Mouse (Mus musculus): ENCODE measurements around the gene Gys1. TPM values are rescaled to one million over a fixed set of nuclear protein-coding genes. Genes with fewer than 3 reads are reported as not detected.
A peak's percentile ranks its signal among the peaks of the same experiment; 100 is the strongest.

The Gys1 gene
- total RNA-seq, 2 experiments from 2014 or later = 15.7 to 16.5 TPM

GRCm38 (mm10) chr7:45413113-45413863 is 21.4 kb upstream of the Gys1 start, which contains the start of gene Ntf5:
Gene Ntf5 (plus strand): TSS chr7:45413695.
- intact Hi-C loops (cut with DNase I) = no loop called here
- no peak for DNase-seq (ENCODE audit: low spot score in 2 of 2)

- DNase-seq (ENCODE audit: low spot score in 2 of 2) = no peak
- intact Hi-C loops (cut with DNase I) = no loop called here
Measured at GRCm38 (mm10) chr7:45413864-45414739, 20.5 kb upstream of the Gys1 start.

GRCm38 (mm10) chr7:45414740-45415224 is 19.9 kb upstream of the Gys1 start:
- intact Hi-C loops (cut with DNase I) = no loop called here
- no peak for DNase-seq (ENCODE audit: low spot score in 2 of 2)

GRCm38 (mm10) chr7:45415636-45416035 is 19.0 kb upstream of the Gys1 start:
- peak; percentile 17 to 64 for DNase-seq (ENCODE audit: low spot score in 2 of 2)
- intact Hi-C loops (cut with DNase I) = no loop called here

GRCm38 (mm10) chr7:45417962-45418492 is 16.6 kb upstream of the Gys1 start:
- intact Hi-C loops (cut with DNase I) = no loop called here

GRCm38 (mm10) chr7:45419859-45420614 is 14.6 kb upstream of the Gys1 start:
- no peak for DNase-seq (ENCODE audit: low spot score in 2 of 2)
- intact Hi-C loops (cut with DNase I) = no loop called here

More at GRCm38 (mm10) chr7:45417962-45418492, 16.6 kb upstream of the Gys1 start:
- no peak for DNase-seq (ENCODE audit: low spot score in 2 of 2)

GRCm38 (mm10) chr7:45420615-45420919 is 14.1 kb upstream of the Gys1 start, which contains the start of gene Lhb:
Gene Lhb (plus strand): TSS chr7:45420820.
- intact Hi-C loops (cut with DNase I) = no loop called here
- DNase-seq (ENCODE audit: low spot score in 2 of 2) = no peak

- DNase-seq (ENCODE audit: low spot score in 2 of 2) = no peak
- intact Hi-C loops (cut with DNase I) = no loop called here
Measured at GRCm38 (mm10) chr7:45421194-45421593, 13.4 kb upstream of the Gys1 start.

GRCm38 (mm10) chr7:45426556-45426955 is 8.1 kb upstream of the Gys1 start:
- DNase-seq (ENCODE audit: low spot score in 2 of 2) = no peak
- intact Hi-C loops (cut with DNase I) = no loop called here

GRCm38 (mm10) chr7:45433835-45434202 is 825 bp upstream of the Gys1 start:
- no peak for DNase-seq (ENCODE audit: low spot score in 2 of 2)
- intact Hi-C loops (cut with DNase I) = loop anchor here (2.0 kb wide), 1 partner anchor 29 kb away; the partner anchor contains the start of gene Kcna7

- intact Hi-C loops (cut with DNase I) = loop anchor here (2.0 kb wide), 1 partner anchor 30 kb away; the partner anchor contains the start of gene Kcna7
- DNase-seq (ENCODE audit: low spot score in 2 of 2) = peak in 1 of 2 experiments; percentile 16
Measured at GRCm38 (mm10) chr7:45435038-45435437, 394 bp downstream of the Gys1 start.

GRCm38 (mm10) chr7:45436444-45436843 is 1.8 kb downstream of the Gys1 start:
- intact Hi-C loops (cut with DNase I) = no loop called here
- DNase-seq (ENCODE audit: low spot score in 2 of 2) = no peak

GRCm38 (mm10) chr7:45437046-45437445 is 2.4 kb downstream of the Gys1 start:
- no peak for DNase-seq (ENCODE audit: low spot score in 2 of 2)
- intact Hi-C loops (cut with DNase I) = no loop called here

GRCm38 (mm10) chr7:45437521-45438276 is 3.1 kb downstream of the Gys1 start, which contains the start of gene Ruvbl2:
Gene Ruvbl2 (minus strand): TSS chr7:45438096.
- intact Hi-C loops (cut with DNase I) = no loop called here
- no peak for DNase-seq (ENCODE audit: low spot score in 2 of 2)

GRCm38 (mm10) chr7:45443526-45444420 is 9.1 kb downstream of the Gys1 start:
- no peak for DNase-seq (ENCODE audit: low spot score in 2 of 2)
- intact Hi-C loops (cut with DNase I) = no loop called here

- intact Hi-C loops (cut with DNase I) = no loop called here
- DNase-seq (ENCODE audit: low spot score in 2 of 2) = no peak
Measured at GRCm38 (mm10) chr7:45446589-45446988, 11.9 kb downstream of the Gys1 start.

GRCm38 (mm10) chr7:45447325-45447990 is 12.8 kb downstream of the Gys1 start:
- DNase-seq (ENCODE audit: low spot score in 2 of 2) = no peak
- intact Hi-C loops (cut with DNase I) = no loop called here

Measured in left cerebral cortex, postnatal 25 days (tissue).